Mouse (Mus musculus): ENCODE results near the gene Atp1a1.

The Atp1a1 gene

GRCm38 (mm10) chr3:101604550-101605223 lies at the start of gene Atp1a1:
Gene Atp1a1, minus strand, starts transcription at chr3:101604684.
- DNase-seq (ENCODE audit: low read depth, low spot score) = peak; percentile 99

GRCm38 (mm10) chr3:101653446-101653845 lies 49.0 kb upstream of the Atp1a1 start:
- no peak for DNase-seq (ENCODE audit: low read depth, low spot score)

GRCm38 (mm10) chr3:101652967-101653366 lies 48.5 kb upstream of the Atp1a1 start:
- DNase-seq (ENCODE audit: low read depth, low spot score) = no peak

- no peak for DNase-seq (ENCODE audit: low read depth, low spot score)
Observed at GRCm38 (mm10) chr3:101650328-101650727, 45.8 kb upstream of the Atp1a1 start.

GRCm38 (mm10) chr3:101649271-101649670 lies 44.8 kb upstream of the Atp1a1 start:
- no peak for DNase-seq (ENCODE audit: low read depth, low spot score)

GRCm38 (mm10) chr3:101648096-101648793 lies 43.8 kb upstream of the Atp1a1 start:
- peak; percentile 74 for DNase-seq (ENCODE audit: low read depth, low spot score)

GRCm38 (mm10) chr3:101646806-101647205 lies 42.3 kb upstream of the Atp1a1 start:
- DNase-seq (ENCODE audit: low read depth, low spot score) = no peak

GRCm38 (mm10) chr3:101645569-101646106 lies 41.2 kb upstream of the Atp1a1 start:
- peak; percentile 12 for DNase-seq (ENCODE audit: low read depth, low spot score)

- no peak for DNase-seq (ENCODE audit: low read depth, low spot score)
Observed at GRCm38 (mm10) chr3:101644062-101644802, 39.7 kb upstream of the Atp1a1 start.

- no peak for DNase-seq (ENCODE audit: low read depth, low spot score)
Observed at GRCm38 (mm10) chr3:101643264-101643663, 38.8 kb upstream of the Atp1a1 start.

- DNase-seq (ENCODE audit: low read depth, low spot score) = no peak
Observed at GRCm38 (mm10) chr3:101638223-101638622, 33.7 kb upstream of the Atp1a1 start.

- no peak for DNase-seq (ENCODE audit: low read depth, low spot score)
Observed at GRCm38 (mm10) chr3:101636510-101636909, 32.0 kb upstream of the Atp1a1 start.

GRCm38 (mm10) chr3:101636086-101636485 lies 31.6 kb upstream of the Atp1a1 start:
- no peak for DNase-seq (ENCODE audit: low read depth, low spot score)

- no peak for DNase-seq (ENCODE audit: low read depth, low spot score)
Observed at GRCm38 (mm10) chr3:101634141-101634900, 29.8 kb upstream of the Atp1a1 start.

GRCm38 (mm10) chr3:101628255-101628654 lies 23.8 kb upstream of the Atp1a1 start:
- no peak for DNase-seq (ENCODE audit: low read depth, low spot score)

GRCm38 (mm10) chr3:101624287-101624686 lies 19.8 kb upstream of the Atp1a1 start:
- no peak for DNase-seq (ENCODE audit: low read depth, low spot score)

- DNase-seq (ENCODE audit: low read depth, low spot score) = no peak
Observed at GRCm38 (mm10) chr3:101619017-101619416, 14.5 kb upstream of the Atp1a1 start.

GRCm38 (mm10) chr3:101618505-101618904 lies 14.0 kb upstream of the Atp1a1 start:
- DNase-seq (ENCODE audit: low read depth, low spot score) = no peak

GRCm38 (mm10) chr3:101617451-101617850 lies 13.0 kb upstream of the Atp1a1 start:
- no peak for DNase-seq (ENCODE audit: low read depth, low spot score)

- no peak for DNase-seq (ENCODE audit: low read depth, low spot score)
Observed at GRCm38 (mm10) chr3:101617007-101617406, 12.5 kb upstream of the Atp1a1 start.

GRCm38 (mm10) chr3:101615856-101616255 lies 11.4 kb upstream of the Atp1a1 start:
- DNase-seq (ENCODE audit: low read depth, low spot score) = no peak
